Mouse (Mus musculus): Measurements from ENCODE around the gene Ank3.
A peak's percentile ranks its signal among the peaks of the same experiment; 100 is the strongest.

DNA sequence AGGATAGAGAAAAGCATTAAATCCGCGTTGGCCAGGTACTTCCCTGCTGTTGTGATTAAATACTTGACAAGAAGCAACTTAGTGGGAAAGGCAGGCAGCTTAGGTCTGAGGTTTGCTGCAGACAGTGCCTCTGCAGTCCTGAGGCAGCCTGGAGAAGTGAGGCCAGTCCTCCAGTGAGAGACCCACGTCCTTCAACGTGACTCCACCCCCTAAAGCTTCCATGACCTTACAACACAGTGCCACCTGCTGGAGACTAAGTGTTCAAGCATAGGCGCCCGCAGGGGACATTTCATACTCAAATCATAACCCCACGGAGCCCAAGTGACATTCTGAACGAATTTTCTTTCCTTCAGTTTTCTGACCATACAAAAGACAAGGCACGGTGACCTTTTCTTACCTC lies 394.5 kb downstream of the Ank3 start:
- TF ChIP-seq CTCF (IDR thresholded peaks at IDR 0.05; ENCODE audit: low read depth) (peak; percentile 72), EP300 (IDR thresholded peaks at IDR 0.05; ENCODE audit: low read depth) (no peak)
